Mouse (Mus musculus) embryonic facial prominence, embryonic 15.5 days (tissue): ENCODE results near the gene Dmkn. TPM values are rescaled to one million over a fixed set of nuclear protein-coding genes. Genes with fewer than 3 reads are reported as not detected.
A peak's percentile ranks its signal among the peaks of the same experiment; 100 is the strongest.

Source experiments
- ATAC-seq: fragments of 200-750 bp; cut with Nextera tagmentation; 2 replicates; pipeline ENCODE4 v1.8.0; 2017; ENCODE audit warnings: low read depth, moderate TSS enrichment; ENCODE audit not compliant: insufficient number of reproducible peaks, low FRiP score, low TSS enrichment
- H3K27ac ChIP-seq: fragments of 300-500 bp; sonication (generic); replicated peaks from 2 replicates; pipeline ENCODE4 v1.5.1; 2015; ENCODE audit warnings: mild to moderate bottlenecking, inconsistent platforms
- H3K27me3 ChIP-seq: fragments of 300-500 bp; sonication (generic); 2 replicates; pipeline ENCODE4 v1.6.1; 2015; ENCODE audit warnings: inconsistent platforms
- H3K36me3 ChIP-seq: fragments of 300-500 bp; sonication (generic); 2 replicates; pipeline ENCODE4 v1.6.1; 2015; ENCODE audit warnings: mild to moderate bottlenecking, inconsistent platforms
- H3K4me1 ChIP-seq: fragments of 300-500 bp; sonication (generic); 2 replicates; pipeline ENCODE4 v1.6.1; 2015; ENCODE audit warnings: inconsistent platforms
- H3K4me2 ChIP-seq: fragments of 300-500 bp; sonication (generic); replicated peaks from 2 replicates; pipeline ENCODE4 v1.6.1; 2015; ENCODE audit warnings: mild to moderate bottlenecking, inconsistent platforms
- H3K4me3 ChIP-seq: fragments of 300-500 bp; sonication (generic); replicated peaks from 2 replicates; pipeline ENCODE4 v1.5.1; 2015; ENCODE audit warnings: mild to moderate bottlenecking, inconsistent platforms
- H3K9ac ChIP-seq: fragments of 300-500 bp; sonication (generic); 2 replicates; pipeline ENCODE4 v1.6.1; 2015; ENCODE audit warnings: inconsistent platforms
- H3K9me3 ChIP-seq: fragments of 300-500 bp; sonication (generic); replicated peaks from 2 replicates; pipeline ENCODE4 v1.6.1; 2016; ENCODE audit warnings: inconsistent platforms
- WGBS: fragments of 180-500 bp; shearing (Covaris S2); methylation state at CpG from one replicate; pipeline ENCODE4 v1.1.7; 2015; 5-methylcytosine and 5-hydroxymethylcytosine counted together
- polyA plus RNA-seq: library from polyadenylated mRNA; unstranded; fragments of >200 nt; fragmentation: Nextera tagmentation; extraction: Ambion mirVana; gene quantifications from 2 replicates; pipeline ENCODE4 v1.2.1, GENCODE M21; 2015

The Dmkn gene
- polyA plus RNA-seq, 1 experiment from 2014 or later = 576 TPM

GRCm38 (mm10) chr7:30765173-30765572, 1.6 kb downstream of the Dmkn start:
- H3K9me3 ChIP-seq = no peaks in the 10 kb centered on the region
- H3K4me2 ChIP-seq = peak overlapping the region; percentile 10; the same call in 1 of the 2 replicates
- no peak overlapping the region for H3K9ac ChIP-seq
- no peaks in the 10 kb centered on the region for H3K36me3 ChIP-seq
- ATAC-seq = no peak
- H3K4me3 ChIP-seq = peak overlapping the region; percentile 8; the same call in 1 of the 2 replicates
- no peak overlapping the region for H3K27ac ChIP-seq
- 34% methylated on average over 11 of the region's 11 CpGs for WGBS
- H3K4me1 ChIP-seq = no peaks in the 10 kb centered on the region
- peaks cover 9% of the 10 kb centered on the region; the same call in 1 of the 2 replicates for H3K27me3 ChIP-seq

DNA sequence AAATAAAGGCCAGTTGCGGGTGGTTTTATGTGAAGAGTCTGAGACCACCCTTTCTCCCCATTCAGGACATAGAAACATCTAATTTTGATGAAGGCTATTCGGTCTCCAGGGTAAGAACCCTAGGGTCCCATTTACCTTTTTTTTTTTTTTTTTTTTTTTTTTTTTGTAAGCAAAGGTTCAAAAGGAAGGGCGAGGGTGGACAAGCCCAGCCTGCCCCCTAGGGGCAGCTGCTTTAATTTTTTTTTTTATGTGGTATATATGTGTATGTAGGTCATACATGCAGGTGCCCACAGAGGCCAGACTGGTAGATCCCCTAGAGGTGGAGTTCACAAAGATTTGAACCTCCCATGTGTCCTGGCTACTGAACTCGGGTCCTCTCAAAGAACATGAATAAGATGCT, 2.9 kb downstream of the Dmkn start:
- Histone ChIP-seq H3K4me3 (no peak overlapping the region), H3K4me2 (no peak overlapping the region), H3K4me1 (no peaks in the 10 kb centered on the region), H3K9me3 (no peaks in the 10 kb centered on the region), H3K27me3 (peaks cover 9% of the 10 kb centered on the region; the same call in 1 of the 2 replicates), H3K9ac (no peak overlapping the region), H3K36me3 (no peaks in the 10 kb centered on the region), H3K27ac (no peak overlapping the region)
- WGBS = 80% methylated on average over 4 of the region's 4 CpGs
- ATAC-seq = no peak

- 24% methylated on average over 9 of the region's 9 CpGs for WGBS
- H3K36me3 ChIP-seq = no peaks in the 10 kb centered on the region
- no peak overlapping the region for H3K4me3 ChIP-seq
- no peak overlapping the region for H3K4me2 ChIP-seq
- peaks cover 4% of the 10 kb centered on the region; the same call in 1 of the 2 replicates for H3K27me3 ChIP-seq
- no peak overlapping the region for H3K9ac ChIP-seq
- no peak overlapping the region for H3K27ac ChIP-seq
- H3K9me3 ChIP-seq = no peaks in the 10 kb centered on the region
- no peaks in the 10 kb centered on the region for H3K4me1 ChIP-seq
- ATAC-seq = no peak
These were observed 5.7 kb downstream of the Dmkn start for GRCm38 (mm10) chr7:30769236-30769635.

DNA sequence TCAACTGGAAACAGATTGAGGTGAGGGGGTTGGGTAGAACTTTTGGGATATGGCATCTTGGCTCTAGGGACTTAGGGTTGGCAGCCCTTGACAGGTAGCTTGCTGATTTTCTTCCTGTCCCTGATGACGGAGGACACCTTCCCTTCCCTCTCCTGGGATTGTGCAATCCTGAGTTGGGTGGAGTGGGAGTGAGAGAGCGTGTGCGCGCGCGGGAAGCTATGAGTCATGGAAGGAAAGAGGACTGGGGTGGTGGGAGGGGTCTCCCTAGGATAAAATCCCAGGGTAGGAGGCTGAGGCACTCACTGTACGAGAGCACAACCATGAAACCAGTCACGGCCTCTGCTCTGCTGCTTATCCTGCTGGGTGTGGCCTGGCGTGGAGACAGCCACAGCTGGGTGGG, 12.5 kb downstream of the Dmkn start:
- no peak for ATAC-seq
- H3K9me3 ChIP-seq = no peaks in the 10 kb centered on the region
- no peak overlapping the region for H3K4me2 ChIP-seq
- H3K27me3 ChIP-seq = no peaks in the 10 kb centered on the region
- WGBS = 66% methylated on average over 9 of the region's 9 CpGs
- H3K4me3 ChIP-seq = peak overlapping the region; percentile 22; the same call in 1 of the 2 replicates
- no peak overlapping the region for H3K9ac ChIP-seq
- peak overlapping the region; percentile 65 for H3K27ac ChIP-seq
- no peaks in the 10 kb centered on the region for H3K36me3 ChIP-seq
- no peaks in the 10 kb centered on the region for H3K4me1 ChIP-seq

GRCm38 (mm10) chr7:30777081-30777579, 13.6 kb downstream of the Dmkn start:
- no peaks in the 10 kb centered on the region for H3K9me3 ChIP-seq
- H3K9ac ChIP-seq = no peak overlapping the region
- H3K27me3 ChIP-seq = no peaks in the 10 kb centered on the region
- 50% methylated on average over 7 of the region's 7 CpGs for WGBS
- 0 out of 2 replicates have a peak overlapping the region, but pooled peaks have one; percentile 12 for H3K4me2 ChIP-seq
- peak overlapping the region; percentile 22; the same call in 1 of the 2 replicates for H3K4me3 ChIP-seq
- H3K4me1 ChIP-seq = no peaks in the 10 kb centered on the region
- ATAC-seq = no peak
- no peak overlapping the region for H3K27ac ChIP-seq
- H3K36me3 ChIP-seq = no peaks in the 10 kb centered on the region

DNA sequence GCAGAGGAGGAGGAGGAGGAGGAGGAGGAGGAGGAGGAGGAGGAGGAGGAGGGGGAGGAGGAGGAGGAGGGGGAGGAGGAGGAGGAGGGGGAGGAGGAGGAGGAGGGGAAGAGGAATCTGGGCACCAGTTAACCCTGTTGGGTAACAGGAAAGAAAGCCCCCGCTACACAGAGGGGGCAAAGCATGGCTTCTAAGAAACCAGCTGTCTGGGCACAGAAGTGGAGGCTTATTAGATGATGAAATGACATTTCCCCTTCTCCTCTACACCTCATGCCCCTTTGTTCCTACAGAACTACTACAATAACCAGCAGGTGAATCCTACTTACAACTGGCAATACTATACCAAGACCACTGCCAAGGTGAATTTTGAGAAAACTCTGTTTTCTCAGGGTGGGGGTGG, 14.4 kb downstream of the Dmkn start:
- Histone ChIP-seq H3K4me3 (no peak overlapping the region), H3K9ac (no peak overlapping the region), H3K27me3 (no peaks in the 10 kb centered on the region), H3K4me2 (no peak overlapping the region), H3K36me3 (no peaks in the 10 kb centered on the region), H3K4me1 (no peaks in the 10 kb centered on the region), H3K9me3 (no peaks in the 10 kb centered on the region), H3K27ac (no peak overlapping the region)
- 59% methylated on average over 1 of the region's 1 CpGs for WGBS
- no peak for ATAC-seq

GRCm38 (mm10) chr7:30781792-30782191, 18.2 kb downstream of the Dmkn start:
- no peak for ATAC-seq
- Histone ChIP-seq H3K27ac (no peak overlapping the region), H3K27me3 (no peaks in the 10 kb centered on the region), H3K4me3 (no peak overlapping the region), H3K9me3 (no peaks in the 10 kb centered on the region), H3K4me1 (peaks cover 5% of the 10 kb centered on the region; the same call in 1 of the 2 replicates), H3K4me2 (no peak overlapping the region), H3K36me3 (no peaks in the 10 kb centered on the region), H3K9ac (no peak overlapping the region)
- 69% methylated on average over 4 of the region's 4 CpGs for WGBS

GRCm38 (mm10) chr7:30782658-30783057, 19.1 kb downstream of the Dmkn start:
- WGBS = 73% methylated on average over 3 of the region's 3 CpGs
- Histone ChIP-seq H3K36me3 (no peaks in the 10 kb centered on the region), H3K27me3 (no peaks in the 10 kb centered on the region), H3K4me2 (no peak overlapping the region), H3K4me1 (peaks cover 5% of the 10 kb centered on the region; the same call in 1 of the 2 replicates), H3K27ac (no peak overlapping the region), H3K9ac (no peak overlapping the region), H3K9me3 (no peaks in the 10 kb centered on the region), H3K4me3 (no peak overlapping the region)
- no peak for ATAC-seq

GRCm38 (mm10) chr7:30785154-30785553, 21.6 kb downstream of the Dmkn start:
- no peak for ATAC-seq
- Histone ChIP-seq H3K9ac (no peak overlapping the region), H3K36me3 (no peaks in the 10 kb centered on the region), H3K27me3 (no peaks in the 10 kb centered on the region), H3K4me1 (peaks cover 5% of the 10 kb centered on the region; the same call in 1 of the 2 replicates), H3K4me3 (no peak overlapping the region), H3K4me2 (no peak overlapping the region), H3K9me3 (no peaks in the 10 kb centered on the region), H3K27ac (no peak overlapping the region)
- WGBS = 64% methylated on average over 1 of the region's 1 CpGs

GRCm38 (mm10) chr7:30785721-30786546, 22.4 kb downstream of the Dmkn start:
- Histone ChIP-seq H3K27me3 (no peaks in the 10 kb centered on the region), H3K4me3 (no peak overlapping the region), H3K4me1 (peaks cover 5% of the 10 kb centered on the region; the same call in 1 of the 2 replicates), H3K9ac (no peak overlapping the region), H3K36me3 (no peaks in the 10 kb centered on the region), H3K27ac (0 out of 2 replicates have a peak overlapping the region, but pooled peaks have one; percentile 23), H3K4me2 (no peak overlapping the region), H3K9me3 (no peaks in the 10 kb centered on the region)
- 53% methylated on average over 13 of the region's 13 CpGs for WGBS
- ATAC-seq = no peak

DNA sequence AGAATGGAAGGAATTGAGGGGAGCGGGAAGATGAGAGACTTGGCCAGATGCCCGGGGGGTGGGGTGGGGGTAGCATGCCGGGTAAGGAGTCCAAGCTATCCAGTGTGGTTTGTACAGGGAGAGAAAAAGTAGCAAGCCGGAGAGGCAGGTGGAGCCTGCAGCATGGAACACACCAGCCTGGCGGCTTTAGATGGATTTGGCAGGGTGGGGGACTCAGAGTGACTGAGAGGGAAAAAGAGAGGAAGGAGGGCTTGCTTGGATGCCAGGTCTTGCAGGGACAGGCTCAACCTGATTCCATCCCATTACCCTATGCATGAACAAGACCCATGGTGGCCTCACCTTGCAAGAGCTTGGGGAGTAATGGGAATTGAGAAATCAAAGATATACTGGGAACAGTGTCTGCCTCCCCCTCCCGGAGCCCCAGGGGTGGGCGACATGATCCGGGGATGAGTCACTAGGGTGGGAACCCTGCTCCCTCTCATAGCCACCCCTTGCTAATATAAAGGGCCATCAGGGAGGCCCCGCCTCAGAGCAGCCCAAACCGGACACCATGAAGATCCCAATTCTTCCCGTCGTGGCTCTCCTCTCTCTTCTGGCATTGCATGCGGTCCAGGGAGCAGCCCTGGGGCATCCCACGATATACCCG, 23.9 kb downstream of the Dmkn start, which contains the start of gene Krtdap:
TSS of gene Krtdap (plus strand) at position 520 of the 646 bp plus-strand sequence.
- peak within 1 kb of the TSS; percentile 29 for H3K4me3 ChIP-seq

More for the DNA sequence above, 23.9 kb downstream of the Dmkn start, which contains the start of gene Krtdap:
- H3K27me3 ChIP-seq = no peaks in the 10 kb centered on the region
- no peak within 1 kb of the TSS for H3K9ac ChIP-seq
- no peaks in the 10 kb centered on the region for H3K36me3 ChIP-seq
- peak within 1 kb of the TSS; percentile 65 for H3K27ac ChIP-seq
- peaks cover 5% of the 10 kb centered on the region; the same call in 1 of the 2 replicates for H3K4me1 ChIP-seq
- H3K4me2 ChIP-seq = peak within 1 kb of the TSS; percentile 15; the same call in 1 of the 2 replicates
- no peaks in the 10 kb centered on the region for H3K9me3 ChIP-seq
- 30% methylated on average over 15 of the region's 15 CpGs for WGBS
- peak; percentile 31; the same call in 1 of the 2 replicates for ATAC-seq
